Mouse (Mus musculus) T-cell, adult 2 months (primary cell): ENCODE results near the gene Hnrnpf.

Experiments used
- DNase-seq: peaks from one replicate; pipeline ENCODE4 v3.0.0; 2022; ENCODE audit warnings: low spot score

The Hnrnpf gene

DNA sequence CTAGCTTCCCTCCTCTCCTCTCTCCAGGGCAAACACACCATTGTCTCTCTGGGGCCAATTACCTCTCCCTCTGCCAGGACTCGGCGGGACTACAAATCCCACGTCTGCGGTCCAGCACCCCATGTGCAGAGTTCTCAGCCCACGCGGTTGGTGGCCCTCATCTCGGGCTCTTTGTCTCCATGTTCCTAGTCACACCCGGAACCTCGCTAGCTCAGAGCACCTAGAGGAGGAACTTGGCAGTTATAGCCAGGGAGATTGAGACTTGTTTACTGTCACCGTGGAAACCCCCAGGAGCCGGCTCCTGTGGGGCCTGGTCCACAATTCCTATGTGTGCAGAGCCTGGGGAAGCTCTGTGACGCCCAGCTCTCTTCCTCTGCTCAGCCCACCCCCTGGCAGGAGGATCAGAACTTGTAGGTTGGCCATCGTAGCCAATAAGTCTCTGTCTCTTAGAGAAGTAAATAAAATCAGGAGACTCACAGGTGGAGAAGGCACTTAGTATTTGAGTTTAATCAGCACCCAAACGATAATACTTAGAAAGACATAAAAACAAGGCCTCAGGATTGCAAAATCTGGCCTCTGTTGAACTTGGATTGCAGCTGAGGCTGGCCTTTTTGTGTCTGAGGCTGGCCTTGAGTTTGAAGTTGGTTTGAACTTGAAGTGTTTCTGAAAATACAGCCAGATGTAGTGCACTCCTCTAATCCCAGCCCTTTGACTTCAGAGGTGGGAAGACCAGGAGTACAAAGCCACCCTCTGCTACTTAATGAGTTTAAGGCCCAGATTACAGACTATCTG lies 8.6 kb upstream of the Hnrnpf start:
- DNase-seq: peak; percentile 66

DNA sequence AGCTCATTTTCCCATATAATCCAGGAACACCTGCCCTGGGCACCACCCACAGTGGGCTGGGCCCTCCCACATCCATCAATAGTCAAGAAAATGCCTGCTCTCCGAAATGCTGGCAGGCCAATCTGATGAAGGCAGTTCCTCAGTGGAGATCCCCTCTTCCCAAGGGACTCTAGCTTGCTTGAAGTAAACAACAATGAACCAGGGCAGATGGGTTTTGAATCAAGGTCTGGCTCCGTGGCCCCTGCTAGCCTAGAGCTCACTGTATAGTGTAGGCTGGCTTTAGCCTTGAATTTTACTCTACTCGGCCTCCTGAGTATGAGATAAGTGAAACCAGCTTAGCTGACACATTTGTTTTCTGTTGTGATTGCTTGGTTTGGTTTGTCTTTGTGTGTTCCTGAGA lies 7.7 kb upstream of the Hnrnpf start:
- DNase-seq: no peak

DNA sequence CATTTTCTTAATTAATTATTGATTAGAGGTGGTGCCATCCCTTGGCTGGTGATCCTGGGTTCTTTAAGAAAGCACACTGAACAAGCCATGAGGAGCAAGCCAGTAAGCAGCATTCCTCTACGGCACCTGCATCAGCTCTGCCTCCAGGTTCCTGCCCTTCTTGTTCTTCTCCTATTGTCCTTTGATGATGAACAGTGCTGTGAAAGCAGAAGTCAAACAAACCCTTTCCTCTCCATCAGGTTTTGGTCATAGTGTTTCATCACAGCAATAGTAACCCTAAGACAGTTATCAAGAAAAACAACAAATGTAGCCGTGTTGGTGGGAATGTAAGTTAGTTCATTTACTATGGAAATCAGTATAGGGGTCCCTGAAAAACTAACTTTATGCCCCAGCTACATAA lies 6.7 kb upstream of the Hnrnpf start:
- DNase-seq: no peak

DNA sequence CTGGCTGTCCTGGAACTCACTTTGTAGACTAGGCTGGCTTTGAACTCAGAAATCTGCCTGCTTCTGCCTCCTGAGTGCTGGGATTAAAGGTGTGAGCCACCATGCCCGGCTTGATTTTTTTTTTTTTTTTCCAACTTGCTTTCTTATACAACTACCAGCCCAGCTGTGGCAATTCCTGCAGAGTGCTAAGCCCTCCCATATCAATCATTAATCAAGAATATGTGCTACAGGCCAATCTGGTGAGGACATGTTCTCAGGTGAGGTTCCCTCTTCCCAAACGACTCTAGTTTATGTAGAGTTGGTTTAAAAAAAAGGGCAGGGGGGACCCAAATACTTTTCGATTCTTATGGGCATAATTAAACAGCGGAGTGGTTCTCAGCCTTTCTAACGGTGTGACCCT lies 2.3 kb upstream of the Hnrnpf start:
- no peak for DNase-seq

DNA sequence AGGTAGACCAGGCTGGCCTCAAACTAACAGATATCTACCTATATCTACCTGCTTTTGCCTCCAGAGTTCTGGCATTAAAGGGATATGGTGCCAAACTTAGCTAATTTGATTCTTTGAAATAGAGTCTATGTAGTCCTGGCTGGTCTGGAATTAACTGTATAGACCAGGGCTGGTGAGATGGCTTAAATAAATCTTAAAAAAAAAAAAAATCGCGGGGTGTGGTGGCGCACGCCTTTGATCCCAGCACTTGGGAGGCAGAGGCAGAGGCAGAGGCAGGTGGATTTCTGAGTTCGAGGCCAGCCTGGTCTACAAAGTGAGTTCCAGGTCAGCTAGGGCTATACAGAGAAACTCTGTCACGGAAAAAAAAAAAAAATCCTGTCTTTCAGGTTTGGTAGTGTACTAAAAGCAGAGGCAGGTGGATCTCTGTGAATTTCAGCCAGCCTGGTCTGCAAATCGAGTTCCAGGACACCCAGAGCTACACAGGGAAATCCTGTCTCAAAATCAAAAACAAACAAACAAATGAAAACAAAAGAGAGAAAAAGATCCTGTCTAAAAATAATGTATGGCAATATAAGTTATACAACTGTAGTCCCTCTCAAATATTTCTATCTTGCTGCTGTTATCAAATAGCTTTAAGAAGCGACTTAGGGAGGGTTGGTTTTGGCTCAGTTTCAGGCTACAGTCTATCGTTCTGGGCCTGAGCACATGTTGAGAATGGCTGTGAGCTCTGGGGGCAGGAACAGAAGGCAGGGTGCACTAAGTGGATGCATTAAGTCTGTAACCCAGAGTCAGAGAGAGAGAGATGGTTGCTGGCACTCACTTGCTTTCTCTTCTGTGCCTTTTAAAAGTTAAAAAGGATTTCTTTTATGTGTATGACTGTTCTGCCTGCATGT lies 1.6 kb downstream of the Hnrnpf start:
- DNase-seq: no peak

DNA sequence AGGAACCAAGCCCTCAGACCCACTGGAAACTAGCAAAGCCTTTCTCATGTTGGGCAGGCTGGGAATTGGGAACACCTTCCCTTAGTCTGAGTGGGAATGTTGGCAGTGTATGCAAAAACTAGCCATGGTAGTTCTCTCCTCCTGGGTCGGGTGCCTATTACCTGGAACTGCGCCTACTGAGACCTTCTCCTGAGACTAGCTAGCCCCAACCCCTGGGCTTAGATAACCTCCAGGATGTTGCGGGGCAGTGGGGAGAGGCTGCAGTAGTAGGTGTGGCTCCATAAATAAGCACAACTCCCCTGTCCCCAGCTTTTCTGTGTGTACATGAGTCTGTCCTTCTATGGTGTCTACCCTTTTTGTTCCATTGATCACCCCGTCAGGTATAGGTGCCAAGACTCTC lies 2.4 kb downstream of the Hnrnpf start:
- DNase-seq: no peak

DNA sequence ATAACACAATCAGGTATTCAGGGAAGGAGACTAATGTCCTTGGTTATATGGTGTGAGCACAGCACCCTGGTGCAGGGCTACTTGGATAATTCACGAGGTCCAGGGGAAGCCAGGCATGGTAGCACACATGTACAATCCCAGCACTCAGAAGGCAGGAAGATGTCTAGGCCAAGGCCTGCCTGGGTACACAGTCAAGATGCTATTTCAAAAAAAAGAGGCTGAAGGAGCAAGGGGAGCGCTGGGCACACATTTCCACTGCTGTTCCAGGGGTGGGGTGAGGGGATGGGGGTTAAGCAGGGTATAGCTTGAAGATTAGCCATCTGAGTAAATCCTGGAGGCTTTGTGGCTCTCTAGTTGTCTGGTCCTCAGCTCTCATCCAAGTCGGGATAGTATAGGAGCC lies 3.7 kb downstream of the Hnrnpf start:
- DNase-seq: no peak

DNA sequence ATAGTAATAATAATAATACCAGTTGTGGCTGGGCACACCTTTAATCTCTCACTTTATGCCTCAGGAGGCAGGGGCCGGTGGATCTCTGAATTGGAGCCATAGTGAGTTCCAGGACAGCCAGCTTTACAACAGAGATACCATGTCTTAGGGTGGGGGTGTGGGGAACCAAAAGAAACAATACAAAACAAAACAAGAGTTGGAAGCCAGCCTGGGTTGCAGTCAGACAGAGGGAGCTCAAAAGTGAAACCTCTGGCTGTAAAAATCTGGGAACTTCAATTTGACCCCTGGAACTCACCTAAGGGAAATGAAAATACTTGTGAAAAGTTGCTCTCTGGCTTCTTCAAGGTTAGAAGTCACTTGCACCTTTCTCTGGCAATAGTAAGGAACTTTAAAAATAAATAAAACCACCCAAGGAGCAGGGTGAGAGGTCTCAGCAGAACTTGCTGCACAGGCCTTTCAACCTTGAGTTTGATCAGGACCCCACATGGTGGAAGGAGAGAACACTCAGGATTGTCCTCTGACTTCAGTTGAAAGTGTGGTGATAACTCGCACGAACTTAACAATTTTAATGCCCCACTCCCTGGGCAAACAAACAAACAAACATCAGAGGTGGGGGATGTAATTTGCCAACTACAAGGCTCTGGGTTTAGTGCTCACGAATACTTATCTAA lies 5.3 kb downstream of the Hnrnpf start:
- DNase-seq: no peak

DNA sequence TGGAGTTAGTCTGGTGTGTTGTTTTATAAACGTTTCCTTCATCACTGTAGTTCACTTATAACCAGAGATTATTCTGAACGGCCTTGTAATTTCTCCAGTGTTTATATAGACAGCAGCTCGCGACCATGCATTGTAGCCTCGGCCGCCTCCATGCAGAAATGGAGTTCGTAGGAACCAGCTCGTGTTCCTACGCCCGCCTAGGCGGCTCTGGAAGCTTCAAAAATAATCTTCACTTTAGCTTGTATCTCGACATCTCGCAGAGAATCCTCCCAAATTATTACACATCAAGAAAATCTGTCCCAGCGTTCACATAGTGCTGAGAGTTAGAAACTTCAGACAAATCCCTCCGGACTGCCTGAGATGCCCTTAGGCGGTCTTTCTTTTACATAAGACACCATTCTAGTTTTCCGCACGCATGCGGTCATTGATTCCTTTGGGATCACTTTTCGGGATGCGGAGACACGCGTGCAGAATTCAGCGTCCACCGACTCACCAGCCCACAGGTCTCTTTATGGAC lies 5.9 kb downstream of the Hnrnpf start:
- no peak for DNase-seq

DNA sequence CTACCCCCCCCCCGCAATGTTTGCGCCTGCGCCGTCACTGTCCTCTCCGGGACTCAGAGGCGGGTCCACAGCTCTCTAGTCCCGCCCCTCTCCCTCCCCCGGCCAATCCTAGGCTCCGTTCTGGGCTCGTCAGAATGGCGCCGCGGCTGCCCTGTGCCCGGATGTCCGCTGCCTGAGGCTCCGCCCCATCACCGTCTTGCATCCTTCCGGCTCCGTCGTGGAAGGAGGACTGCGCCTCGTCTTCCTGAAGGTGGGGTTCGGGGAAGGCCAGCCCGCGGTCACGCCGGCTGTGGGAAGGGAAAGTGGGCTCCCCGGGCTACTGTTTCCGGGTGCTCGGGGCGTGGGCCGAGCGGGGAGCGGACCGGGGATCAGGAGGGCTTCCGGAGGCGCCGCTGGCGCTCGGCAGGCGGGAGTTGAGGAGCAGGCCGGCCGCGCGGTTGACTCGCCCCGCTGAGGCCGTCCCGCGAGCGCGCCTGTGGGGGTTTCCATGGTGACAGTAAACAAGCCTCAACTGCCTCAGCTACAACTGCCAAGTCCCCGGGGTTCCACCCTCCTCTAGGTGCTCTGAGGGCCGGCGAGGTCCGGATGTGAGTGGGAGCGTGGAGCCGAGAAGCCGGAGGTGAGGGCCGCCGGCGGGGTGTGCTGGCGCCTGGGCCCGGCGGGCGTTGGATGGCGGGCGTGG lies 6.6 kb downstream of the Hnrnpf start:
- DNase-seq: peak; percentile 98

DNA sequence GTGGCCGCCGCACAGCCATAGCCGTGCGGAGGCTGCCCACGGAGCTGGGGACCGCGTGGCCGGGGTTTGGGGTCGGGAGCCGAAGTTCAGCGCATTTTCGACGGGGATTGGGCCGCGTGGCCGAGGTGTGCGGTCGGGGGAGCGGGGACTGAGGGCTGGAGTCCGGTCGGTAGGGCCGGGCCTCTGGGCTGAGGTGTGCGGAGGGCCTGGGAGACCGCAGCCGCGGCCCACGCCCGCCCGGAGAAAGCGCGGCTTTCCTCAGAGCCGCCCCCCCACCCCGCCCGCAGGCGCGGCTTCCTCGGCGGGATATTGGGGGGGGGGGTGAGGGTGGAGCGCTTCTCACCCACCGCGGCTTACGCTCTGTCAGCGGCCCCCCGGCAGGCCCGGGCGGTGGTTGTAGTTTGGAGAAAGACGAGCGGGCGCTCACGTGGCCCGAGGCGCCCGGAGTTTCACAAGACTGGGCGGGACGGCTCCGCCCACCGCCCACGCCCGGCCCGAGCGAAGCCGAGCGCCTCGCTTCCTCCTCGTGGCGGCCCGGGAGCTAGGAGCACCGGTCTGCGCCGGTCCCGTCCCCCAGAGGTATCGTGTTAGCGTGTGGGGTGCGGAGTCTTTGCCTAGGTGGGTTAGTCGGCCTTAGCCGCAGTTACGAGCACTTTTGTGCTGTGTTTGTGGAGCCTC lies 7.3 kb downstream of the Hnrnpf start:
- DNase-seq: peak; percentile 93

DNA sequence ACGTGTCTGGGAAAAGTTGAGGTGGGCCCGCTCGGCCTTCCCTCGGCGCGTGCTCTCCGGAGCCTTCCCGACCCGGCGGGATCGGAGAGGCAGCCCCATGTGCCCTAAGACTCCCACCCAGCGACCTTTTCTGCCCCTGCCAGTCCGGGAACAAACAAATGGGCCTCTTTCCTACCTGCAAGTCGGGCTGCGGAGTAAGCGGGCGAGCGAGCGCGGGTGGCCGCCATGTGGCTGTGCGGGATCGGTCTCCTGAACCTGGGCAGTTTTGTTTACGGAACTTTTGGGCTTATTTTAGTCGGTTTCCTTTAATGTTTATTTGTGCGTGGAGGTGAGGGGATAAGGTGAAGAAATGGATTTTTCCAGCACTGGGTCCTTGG lies 7.8 kb downstream of the Hnrnpf start:
- DNase-seq: no peak

DNA sequence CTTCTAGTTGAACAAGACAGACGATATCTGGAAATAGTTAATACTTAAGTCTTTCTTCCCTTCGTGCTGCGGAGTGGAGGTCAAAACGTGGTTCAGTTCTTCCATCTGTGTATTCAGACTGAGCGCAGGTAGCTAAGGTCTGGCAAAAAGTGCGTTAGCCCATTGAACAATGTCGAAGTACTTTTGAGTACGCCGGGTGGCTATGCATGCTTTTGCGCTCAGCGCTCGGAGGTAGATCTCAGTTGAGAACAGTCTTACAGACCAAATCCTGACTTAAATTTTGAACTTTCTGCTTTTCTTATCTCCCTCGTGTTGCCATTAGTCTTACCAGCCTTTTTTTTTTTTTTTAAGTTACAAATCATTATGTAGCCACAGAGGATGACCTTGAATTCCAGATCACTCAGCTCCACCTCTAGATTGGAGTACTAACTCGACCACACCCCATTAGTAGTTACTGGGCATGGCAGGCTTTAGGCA lies 8.3 kb downstream of the Hnrnpf start:
- DNase-seq: no peak

DNA sequence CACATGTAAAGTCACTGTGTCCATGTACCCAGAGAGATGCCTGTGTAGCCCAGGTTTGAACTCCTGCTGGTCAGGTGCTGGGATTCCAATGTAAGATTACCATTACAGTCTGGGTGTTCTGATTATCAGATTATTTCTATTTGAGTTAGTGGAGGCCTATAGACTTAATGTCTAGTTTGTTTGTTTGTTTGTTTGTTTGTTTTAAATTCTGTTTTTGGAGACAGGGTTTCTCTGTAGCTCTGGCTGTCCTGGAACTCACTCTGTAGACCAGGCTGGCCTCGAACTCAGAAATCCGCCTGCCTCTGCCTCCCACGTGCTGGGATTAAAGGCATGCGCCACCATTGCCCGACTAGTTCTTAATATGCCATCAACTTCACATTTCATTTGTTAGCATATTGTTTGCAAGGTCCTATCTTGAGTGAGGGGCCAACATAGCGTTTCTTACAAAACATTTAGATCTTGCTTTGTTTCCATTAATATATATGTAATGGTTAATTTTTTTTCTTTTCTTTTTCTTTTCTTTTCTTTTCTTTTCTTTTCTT lies 10.1 kb downstream of the Hnrnpf start:
- DNase-seq: no peak

DNA sequence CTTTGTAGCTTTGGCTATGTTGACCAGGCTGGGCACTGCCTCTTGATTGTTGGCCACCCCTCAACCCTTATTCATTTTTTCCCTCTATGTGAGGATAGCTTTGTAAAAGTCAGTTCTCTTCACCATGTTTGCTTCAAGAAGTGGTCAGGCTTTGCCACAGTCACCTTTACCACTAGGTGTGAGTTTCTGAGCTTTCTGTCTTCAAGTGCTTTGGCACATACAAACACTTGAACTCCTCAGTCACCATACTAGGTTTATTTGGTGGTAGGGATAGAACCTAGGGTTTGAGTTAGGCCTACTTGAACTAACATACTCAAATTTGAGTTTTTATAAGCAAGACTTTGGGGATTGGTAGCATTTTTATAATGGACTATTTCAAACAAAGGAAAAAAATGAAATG lies 14.4 kb downstream of the Hnrnpf start:
- no peak for DNase-seq

DNA sequence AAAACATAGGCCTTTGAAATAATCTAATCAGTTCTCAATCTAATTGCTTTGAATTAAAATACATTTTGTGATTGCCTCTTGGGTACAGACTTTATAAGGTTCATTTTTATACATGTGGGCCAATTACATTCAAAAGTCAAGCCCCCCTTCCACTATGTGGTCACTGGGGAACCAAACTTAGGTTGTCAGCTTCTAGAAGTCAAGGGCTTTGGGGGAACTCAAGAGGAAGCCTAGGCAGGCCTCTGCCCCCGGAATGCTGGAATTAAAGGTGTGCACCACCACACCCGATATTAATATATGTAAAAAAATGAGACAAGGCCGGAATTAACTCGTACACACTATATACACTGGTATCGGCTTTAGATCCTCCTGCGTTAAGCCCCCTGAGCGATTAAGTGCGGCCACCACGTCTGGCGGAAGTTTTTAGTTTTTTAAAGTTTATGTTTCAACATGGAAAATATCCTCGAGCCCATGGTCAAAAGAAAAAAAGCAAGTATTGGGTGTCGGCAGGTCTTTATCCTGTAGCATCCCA lies 16.1 kb downstream of the Hnrnpf start:
- no peak for DNase-seq

DNA sequence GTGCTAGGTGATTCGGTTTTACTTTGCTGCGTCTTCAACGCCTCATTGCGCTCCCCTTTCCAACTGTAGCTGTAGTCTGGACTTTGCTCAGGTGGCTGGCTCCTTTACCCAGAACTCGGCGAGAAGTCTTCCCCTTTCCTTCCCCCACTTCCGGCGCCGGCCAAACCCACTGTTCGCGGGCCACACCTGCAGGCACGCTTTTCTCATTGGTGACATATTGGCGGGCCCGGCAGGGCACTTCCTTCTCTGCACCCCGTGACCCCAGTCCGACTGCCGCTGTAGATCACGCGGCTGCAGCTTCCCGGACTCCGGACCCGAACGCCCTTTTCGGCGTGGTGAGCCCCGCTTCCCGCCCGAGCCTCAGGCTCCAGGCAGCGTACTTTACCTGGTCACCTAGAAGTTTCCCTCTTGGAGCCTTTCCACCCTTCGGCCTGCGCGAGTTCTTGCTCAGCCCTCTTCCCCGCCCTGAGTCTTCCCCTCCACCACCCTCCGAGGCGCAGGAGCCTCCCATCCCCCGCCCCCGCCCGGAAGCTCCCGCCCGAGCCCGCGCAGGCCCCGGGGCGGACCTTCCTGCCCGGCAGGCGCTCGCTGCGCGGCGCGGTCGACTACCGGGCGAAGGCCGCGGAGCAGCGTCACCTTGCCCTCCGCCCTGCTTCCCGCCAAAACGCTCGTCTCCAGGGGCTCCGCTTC lies 16.8 kb downstream of the Hnrnpf start:
- DNase-seq: peak; percentile 86

DNA sequence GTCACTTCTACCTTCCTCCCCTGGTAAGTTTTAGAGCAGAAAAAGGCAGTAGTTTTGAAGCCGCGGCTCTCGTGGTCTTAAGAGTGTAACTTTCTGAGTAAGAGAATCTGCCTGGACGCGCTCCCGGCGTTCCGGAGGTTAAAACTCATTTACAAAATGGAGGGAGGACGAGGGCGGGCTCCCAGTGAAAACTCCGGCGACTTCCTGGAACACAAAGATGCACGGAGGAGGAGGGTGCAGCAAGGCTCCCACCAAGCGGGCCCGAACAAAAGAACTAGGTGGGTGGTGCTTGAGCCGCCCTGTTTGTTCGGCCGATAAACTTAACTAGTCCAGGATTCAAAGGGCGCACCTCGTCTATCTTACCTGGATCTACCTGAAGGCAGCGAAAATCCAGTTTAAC lies 17.5 kb downstream of the Hnrnpf start:
- peak; percentile 79 for DNase-seq

DNA sequence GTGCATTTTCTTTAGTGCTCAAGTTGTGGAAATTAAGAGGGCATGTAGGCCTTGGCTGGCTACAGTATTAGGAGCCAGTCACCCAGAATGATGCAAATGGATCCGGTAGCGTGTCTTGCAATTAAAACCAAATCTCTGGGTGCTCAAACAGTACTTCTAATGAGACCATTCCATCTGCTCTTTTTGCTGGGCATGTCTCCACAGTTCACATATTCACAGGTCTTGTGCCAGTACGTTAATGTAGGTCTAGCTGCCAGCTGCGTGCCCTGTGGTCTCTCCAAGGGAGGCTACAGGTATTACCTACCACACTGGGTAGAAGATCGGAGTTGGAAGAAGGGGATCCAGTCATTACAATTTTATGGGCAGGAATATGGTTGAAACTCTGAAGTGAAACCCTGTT lies 17.9 kb downstream of the Hnrnpf start:
- no peak for DNase-seq
